Mouse (Mus musculus) liver, embryonic 16.5 days (tissue): ENCODE data around the gene Csad. TPM values are rescaled to one million over a fixed set of nuclear protein-coding genes. Genes with fewer than 3 reads are reported as not detected.
A peak's percentile ranks its signal among the peaks of the same experiment; 100 is the strongest.
"Not testable (repeated sequence)": the region's sequence is repeated elsewhere in the genome, so short reads cannot be mapped to it uniquely, and the experiment has no call there.

Experiments
- ATAC-seq: fragments of 200-750 bp; cut with Nextera tagmentation; 2 replicates; pipeline ENCODE4 v1.8.0; 2017; ENCODE audit warnings: low read depth, mild to moderate bottlenecking, moderate number of reproducible peaks, moderate library complexity
- H3K27ac ChIP-seq: fragments of 300-500 bp; sonication (generic); 2 replicates; pipeline ENCODE4 v1.5.1; 2014; ENCODE audit warnings: mild to moderate bottlenecking, low read length
- H3K27me3 ChIP-seq: fragments of 300-500 bp; sonication (generic); 2 replicates; pipeline ENCODE4 v1.6.1; 2014; ENCODE audit warnings: low read depth, low read length, mixed read lengths; ENCODE audit not compliant: control insufficient read depth, insufficient read depth
- H3K36me3 ChIP-seq: fragments of 300-500 bp; sonication (generic); 2 replicates; pipeline ENCODE4 v1.6.1; 2014; ENCODE audit warnings: mild to moderate bottlenecking; ENCODE audit not compliant: control insufficient read depth, insufficient read depth
- H3K4me1 ChIP-seq: fragments of 300-500 bp; sonication (generic); 2 replicates; pipeline ENCODE4 v1.6.1; 2014; ENCODE audit warnings: low read depth, low read length, mixed read lengths; ENCODE audit not compliant: control insufficient read depth
- H3K4me2 ChIP-seq: fragments of 300-500 bp; sonication (generic); 2 replicates; pipeline ENCODE4 v1.6.1; 2014; ENCODE audit warnings: low read depth, low read length, mixed read lengths
- H3K4me3 ChIP-seq: fragments of 300-500 bp; sonication (generic); 2 replicates; pipeline ENCODE4 v1.5.1; 2014; ENCODE audit warnings: low read depth, mild to moderate bottlenecking, low read length
- H3K9ac ChIP-seq: fragments of 300-500 bp; sonication (generic); 2 replicates; pipeline ENCODE4 v1.6.1; 2014; ENCODE audit warnings: low read depth, low read length
- H3K9me3 ChIP-seq: fragments of 300-500 bp; sonication (generic); replicated peaks from 2 replicates; pipeline ENCODE4 v1.6.1; 2016; ENCODE audit warnings: low read length; ENCODE audit not compliant: control insufficient read depth
- WGBS: fragments of 180-500 bp; shearing (Covaris S2); extraction: QIAGEN DNeasy Blood & Tissue Kit; methylation state at CpG from one replicate; pipeline ENCODE4 v1.1.7; 2014; ENCODE audit not compliant: insufficient replicate concordance; 5-methylcytosine and 5-hydroxymethylcytosine counted together
- polyA plus RNA-seq: library from polyadenylated mRNA; unstranded; fragments of >200 nt; fragmentation: Nextera tagmentation; extraction: Ambion mirVana; gene quantifications from 2 replicates; pipeline ENCODE4 v1.2.1, GENCODE M21; 2015

Csad gene
- polyA plus RNA-seq, 1 experiment from 2014 or later: 60.2 TPM

GRCm38 (mm10) chr15:102165468-102166100 is 38.9 kb downstream of the Csad start:
- WGBS: 13% methylated on average over 6 of the region's 6 CpGs
- no peaks in the 10 kb centered on the region for H3K4me1 ChIP-seq
- no peaks in the 10 kb centered on the region for H3K27me3 ChIP-seq
- ATAC-seq: no peak
- no peaks in the 10 kb centered on the region for H3K9me3 ChIP-seq
- no peak overlapping the region for H3K27ac ChIP-seq
- H3K36me3 ChIP-seq: no peaks in the 10 kb centered on the region
- H3K4me3 ChIP-seq: no peak overlapping the region
- H3K4me2 ChIP-seq: no peak overlapping the region
- no peak overlapping the region for H3K9ac ChIP-seq

GRCm38 (mm10) chr15:102163900-102164693 is 40.4 kb downstream of the Csad start:
- no peak for ATAC-seq
- no peaks in the 10 kb centered on the region for H3K27me3 ChIP-seq
- WGBS: 21% methylated on average over 3 of the region's 3 CpGs

GRCm38 (mm10) chr15:102160415-102161060 is 44.0 kb downstream of the Csad start:
- no peaks in the 10 kb centered on the region for H3K9me3 ChIP-seq
- WGBS: 62% methylated on average over 27 of the region's 27 CpGs
- no peak for ATAC-seq
- H3K36me3 ChIP-seq: no peaks in the 10 kb centered on the region
- no peak overlapping the region for H3K9ac ChIP-seq
- H3K27me3 ChIP-seq: no peaks in the 10 kb centered on the region
- H3K4me3 ChIP-seq: no peak overlapping the region
- no peaks in the 10 kb centered on the region for H3K4me1 ChIP-seq
- H3K27ac ChIP-seq: no peak overlapping the region
- H3K4me2 ChIP-seq: no peak overlapping the region

More at GRCm38 (mm10) chr15:102163900-102164693, 40.4 kb downstream of the Csad start:
- no peak overlapping the region for H3K27ac ChIP-seq
- no peaks in the 10 kb centered on the region for H3K9me3 ChIP-seq
- H3K4me1 ChIP-seq: no peaks in the 10 kb centered on the region
- H3K9ac ChIP-seq: no peak overlapping the region
- no peak overlapping the region for H3K4me2 ChIP-seq
- H3K36me3 ChIP-seq: no peaks in the 10 kb centered on the region
- no peak overlapping the region for H3K4me3 ChIP-seq

GRCm38 (mm10) chr15:102156836-102157235 is 47.7 kb downstream of the Csad start:
- 69% methylated on average over 20 of the region's 20 CpGs for WGBS
- Histone ChIP-seq H3K27me3 (no peaks in the 10 kb centered on the region), H3K36me3 (no peaks in the 10 kb centered on the region), H3K9me3 (no peaks in the 10 kb centered on the region), H3K4me2 (no peak overlapping the region), H3K4me1 (no peaks in the 10 kb centered on the region), H3K4me3 (no peak overlapping the region), H3K9ac (no peak overlapping the region), H3K27ac (no peak overlapping the region)
- ATAC-seq: no peak

GRCm38 (mm10) chr15:102155006-102155405 is 49.5 kb downstream of the Csad start:
- H3K27me3 ChIP-seq, H3K9me3 ChIP-seq, H3K4me2 ChIP-seq, ATAC-seq, H3K36me3 ChIP-seq, H3K4me3 ChIP-seq, H3K27ac ChIP-seq, H3K9ac ChIP-seq: not testable (repeated sequence)
- H3K4me1 ChIP-seq: peaks cover 12% of the 10 kb centered on the region
- 83% methylated on average over 6 of the region's 6 CpGs for WGBS

- H3K4me3 ChIP-seq: no peak overlapping the region
- H3K9ac ChIP-seq: no peak overlapping the region
- no peak overlapping the region for H3K27ac ChIP-seq
- H3K27me3 ChIP-seq: no peaks in the 10 kb centered on the region
- no peak overlapping the region for H3K4me2 ChIP-seq
- H3K4me1 ChIP-seq: peaks cover 25% of the 10 kb centered on the region
- no peak for ATAC-seq
- no peaks in the 10 kb centered on the region for H3K36me3 ChIP-seq
- 55% methylated on average over 4 of the region's 4 CpGs for WGBS
- no peaks in the 10 kb centered on the region for H3K9me3 ChIP-seq
These were observed 51.9 kb downstream of the Csad start for GRCm38 (mm10) chr15:102152646-102153045.

- Histone ChIP-seq H3K9ac (peak within 1 kb of the TSS; percentile 51), H3K4me2 (peak within 1 kb of the TSS; percentile 76), H3K9me3 (no peaks in the 10 kb centered on the region), H3K27ac (peak within 1 kb of the TSS; percentile 75), H3K27me3 (peaks cover 5% of the 10 kb centered on the region), H3K4me1 (peaks cover 31% of the 10 kb centered on the region), H3K4me3 (peak within 1 kb of the TSS; percentile 60), H3K36me3 (no peaks in the 10 kb centered on the region)
- 5% methylated on average over 20 of the region's 20 CpGs for WGBS
- peak; percentile 73 for ATAC-seq
These were observed 54.0 kb downstream of the Csad start, which contains the start of gene Soat2 for GRCm38 (mm10) chr15:102150301-102151135. Soat2 (plus strand) TSS chr15:102150526.

GRCm38 (mm10) chr15:102149561-102149960 is 55.0 kb downstream of the Csad start:
- whole genome bisulfite sequencing: 65% methylated on average over 4 of the region's 4 CpGs
- H3K9me3 ChIP-seq: no peaks in the 10 kb centered on the region
- peak overlapping the region; percentile 75 for H3K27ac ChIP-seq
- H3K4me2 ChIP-seq: 0 out of 2 replicates have a peak overlapping the region, but pooled peaks have one; percentile 76
- no peak overlapping the region for H3K4me3 ChIP-seq
- peaks cover 31% of the 10 kb centered on the region for H3K4me1 ChIP-seq
- H3K27me3 ChIP-seq: peaks cover 15% of the 10 kb centered on the region
- H3K36me3 ChIP-seq: no peaks in the 10 kb centered on the region
- ATAC-seq: peak; percentile 37
- H3K9ac ChIP-seq: no peak overlapping the region
